Comparison of ENCODE assay signal across 8 mouse cellular contexts in genomic region chr11:97811569-97812362, GRCm38 (mm10). TPM values are rescaled to one million over a fixed set of nuclear protein-coding genes. Genes with fewer than 3 reads are reported as not detected.
A peak's percentile ranks its signal among the peaks of the same experiment; 100 is the strongest.
DNase-seq lines count a peak whose midpoint lies in the region; ATAC-seq and TF ChIP-seq lines count a peak whose summit lies in the region.

No protein-coding gene starts in this region.

- no peak for TF ChIP-seq CTCF in liver, adult 2 months (IDR thresholded peaks at IDR 0.05; ENCODE audit: low read depth, low read length)

- peaks cover 67% of the 10 kb centered on the region for H3K4me1 ChIP-seq in liver, adult 2 months (ENCODE audit: control insufficient read depth, insufficient read depth, low read length)
- H3K4me1 ChIP-seq in hindbrain, embryonic 11.5 days (replicated peaks; ENCODE audit: control insufficient read depth, insufficient read depth, low read length), result peaks cover 37% of the 10 kb centered on the region
- peaks cover 77% of the 10 kb centered on the region for H3K4me1 ChIP-seq in stomach, embryonic 14.5 days (ENCODE audit: control insufficient read depth, insufficient read depth, low read length)

- 9% methylated on average over 13 of the region's 13 CpGs for WGBS in liver, adult 2 months
- WGBS in hindbrain, embryonic 11.5 days, result 28% methylated on average over 12 of the region's 13 CpGs
- 17% methylated on average over 13 of the region's 13 CpGs for WGBS in large intestine, adult 2 months
- WGBS in stomach, embryonic 14.5 days, result 26% methylated on average over 12 of the region's 13 CpGs

- peak overlapping the region; percentile 45 for H3K9ac ChIP-seq in liver, adult 2 months (ENCODE audit: low read depth, low read length)
- H3K9ac ChIP-seq in hindbrain, embryonic 11.5 days (ENCODE audit: low read depth, low read length), result peak overlapping the region; percentile 45; the same call in 1 of the 2 replicates
- no peak overlapping the region for H3K9ac ChIP-seq in stomach, embryonic 14.5 days (replicated peaks; ENCODE audit: low read depth, low read length)

- H3K4me2 ChIP-seq in hindbrain, embryonic 11.5 days (replicated peaks; ENCODE audit: low read depth, low read length), result no peak overlapping the region; the same call in 1 of the 2 replicates
- no peak overlapping the region for H3K4me2 ChIP-seq in stomach, embryonic 14.5 days (replicated peaks; ENCODE audit: low read depth, low read length)

- H3K27me3 ChIP-seq in liver, adult 2 months (ENCODE audit: control insufficient read depth, insufficient read depth, low read length), result no peaks in the 10 kb centered on the region
- no peaks in the 10 kb centered on the region for H3K27me3 ChIP-seq in hindbrain, embryonic 11.5 days (ENCODE audit: control insufficient read depth, insufficient read depth, low read length)
- no peaks in the 10 kb centered on the region for H3K27me3 ChIP-seq in stomach, embryonic 14.5 days (ENCODE audit: control insufficient read depth, insufficient read depth, low read length)

- TF ChIP-seq POLR2A in liver, adult 2 months (IDR thresholded peaks at IDR 0.05; ENCODE audit: extremely low read depth, insufficient read depth, low read length), result 0 out of 2 replicates have a peak, but pooled peaks have one; percentile 33

- peak overlapping the region; percentile 91 for H3K27ac ChIP-seq in liver, adult 2 months (replicated peaks; ENCODE audit: insufficient read depth, low read depth, low read length)
- H3K27ac ChIP-seq in hindbrain, embryonic 11.5 days (ENCODE audit: low read depth, low read length), result peak overlapping the region; percentile 89
- peak overlapping the region; percentile 27; the same call in 1 of the 2 replicates for H3K27ac ChIP-seq in stomach, embryonic 14.5 days (ENCODE audit: low read length)

- peak; percentile 97 for DNase-seq in liver, adult 2 months (ENCODE audit: extremely low read depth, low read depth, low spot score)
- DNase-seq in liver, result no peak
- DNase-seq in hindbrain, embryonic 11.5 days (ENCODE audit: low spot score), result peak; percentile 29
- peak; percentile 75 for DNase-seq in large intestine, adult 2 months (ENCODE audit: low read depth, low spot score)
- DNase-seq in right cerebral cortex, postnatal 4 days, result no peak
- DNase-seq in lung, postnatal 10 days, result no peak
- DNase-seq in thymus, postnatal 10 days (ENCODE audit: low spot score in 2 of 2), result no peak

- no peaks in the 10 kb centered on the region for H3K9me3 ChIP-seq in hindbrain, embryonic 11.5 days (ENCODE audit: control insufficient read depth, low read length)
- no peaks in the 10 kb centered on the region for H3K9me3 ChIP-seq in stomach, embryonic 14.5 days (ENCODE audit: control insufficient read depth, low read depth, low read length)

- H3K36me3 ChIP-seq in liver, adult 2 months (ENCODE audit: control insufficient read depth, insufficient read depth, low read length), result peaks cover 5% of the 10 kb centered on the region; the same call in 1 of the 2 replicates
- 0 out of 2 replicates have a peak, but pooled peaks cover 5% of the 10 kb centered on the region for H3K36me3 ChIP-seq in hindbrain, embryonic 11.5 days (ENCODE audit: control insufficient read depth, insufficient read depth, low read length)
- H3K36me3 ChIP-seq in stomach, embryonic 14.5 days (ENCODE audit: control insufficient read depth, insufficient read depth, low read length), result peaks cover 44% of the 10 kb centered on the region

- peaks cover 20% of the 10 kb centered on the region; the same call in 1 of the 2 replicates for H3K79me2 ChIP-seq in liver, adult 2 months (ENCODE audit: control insufficient read depth, insufficient read depth, low read length)

- no peak overlapping the region for H3K4me3 ChIP-seq in liver, adult 2 months (ENCODE audit: insufficient read depth, low read depth, low read length)
- no peak overlapping the region for H3K4me3 ChIP-seq in hindbrain, embryonic 11.5 days (ENCODE audit: low read depth, low read length)
- H3K4me3 ChIP-seq in stomach, embryonic 14.5 days (ENCODE audit: low read depth, low read length), result no peak overlapping the region

- ATAC-seq in hindbrain, embryonic 11.5 days (ENCODE audit: low FRiP score), result peak; percentile 23
- 0 out of 2 replicates have a peak, but pooled peaks have one; percentile 12 for ATAC-seq in stomach, embryonic 14.5 days (ENCODE audit: insufficient number of reproducible peaks, insufficient read depth, low FRiP score, low read depth)

RNA-seq across cellular contexts. Expression of gene Lasp1, which starts 13.0 kb away (rescaled TPM):
- 23.3 and 33.3 TPM in 2 replicates for total RNA-seq in liver, adult 2 months (2014; rRNA removed)
- polyA plus RNA-seq in liver, adult 2 months (2012; rRNA removed), result 80.5 and 85.4 TPM in 2 replicates
- 45.8 and 61.1 TPM in 2 replicates for polyA plus RNA-seq in hindbrain, embryonic 11.5 days (2014; fragmentation: Nextera tagmentation; extraction: Ambion mirVana)
- 251 and 313 TPM in 2 replicates for polyA plus RNA-seq in large intestine, adult 2 months (2012; rRNA removed)
- 73.2 and 82.0 TPM in 2 replicates for polyA plus RNA-seq in stomach, embryonic 14.5 days (2014; fragmentation: Nextera tagmentation; extraction: Ambion mirVana)

RNA-seq across cellular contexts. Expression of gene B230217C12Rik, which starts 28.8 kb away (rescaled TPM):
- total RNA-seq in liver, adult 2 months (2014; rRNA removed), result 0.09 and 0.27 TPM in 2 replicates
- 0.14 and 0.29 TPM in 2 replicates for polyA plus RNA-seq in liver, adult 2 months (2012; rRNA removed)
- 15.1 TPM in 2 replicates for polyA plus RNA-seq in hindbrain, embryonic 11.5 days (2014; fragmentation: Nextera tagmentation; extraction: Ambion mirVana)
- 1.2 and 1.4 TPM in 2 replicates for polyA plus RNA-seq in large intestine, adult 2 months (2012; rRNA removed)
- 6.4 and 8.3 TPM in 2 replicates for polyA plus RNA-seq in stomach, embryonic 14.5 days (2014; fragmentation: Nextera tagmentation; extraction: Ambion mirVana)

RNA-seq across cellular contexts. Expression of gene Rpl23, which starts 29.5 kb away (rescaled TPM):
- 240 and 283 TPM in 2 replicates for total RNA-seq in liver, adult 2 months (2014; rRNA removed)
- 68.5 and 71.4 TPM in 2 replicates for polyA plus RNA-seq in liver, adult 2 months (2012; rRNA removed)
- polyA plus RNA-seq in hindbrain, embryonic 11.5 days (2014; fragmentation: Nextera tagmentation; extraction: Ambion mirVana), result 437 and 458 TPM in 2 replicates
- 115 and 147 TPM in 2 replicates for polyA plus RNA-seq in large intestine, adult 2 months (2012; rRNA removed)
- 774 and 780 TPM in 2 replicates for polyA plus RNA-seq in stomach, embryonic 14.5 days (2014; fragmentation: Nextera tagmentation; extraction: Ambion mirVana)

RNA-seq across cellular contexts. Expression of gene 1700001P01Rik, which starts 36.0 kb away (rescaled TPM):
- total RNA-seq in liver, adult 2 months (2014; rRNA removed), result not detected in 2 replicates
- not detected in 2 replicates for polyA plus RNA-seq in liver, adult 2 months (2012; rRNA removed)
- 0.39 and 0.60 TPM in 2 replicates for polyA plus RNA-seq in hindbrain, embryonic 11.5 days (2014; fragmentation: Nextera tagmentation; extraction: Ambion mirVana)
- polyA plus RNA-seq in large intestine, adult 2 months (2012; rRNA removed), result 0.22 TPM in 1 of 2 replicates, not detected in the other
- 0.43 and 0.59 TPM in 2 replicates for polyA plus RNA-seq in stomach, embryonic 14.5 days (2014; fragmentation: Nextera tagmentation; extraction: Ambion mirVana)

RNA-seq across cellular contexts. Expression of gene Cwc25, which starts 45.4 kb away (rescaled TPM):
- total RNA-seq in liver, adult 2 months (2014; rRNA removed), result 5.8 and 6.8 TPM in 2 replicates
- polyA plus RNA-seq in liver, adult 2 months (2012; rRNA removed), result 6.2 and 6.3 TPM in 2 replicates
- 13.1 and 17.0 TPM in 2 replicates for polyA plus RNA-seq in hindbrain, embryonic 11.5 days (2014; fragmentation: Nextera tagmentation; extraction: Ambion mirVana)
- 5.1 and 7.0 TPM in 2 replicates for polyA plus RNA-seq in large intestine, adult 2 months (2012; rRNA removed)
- 14.2 and 16.8 TPM in 2 replicates for polyA plus RNA-seq in stomach, embryonic 14.5 days (2014; fragmentation: Nextera tagmentation; extraction: Ambion mirVana)

Comparison
In these comparisons a context has a peak if more than half of its experiments do, and no peak if none do; other contexts are left out.
1. DNase-seq: peak in liver, adult 2 months (single experiment), hindbrain, embryonic 11.5 days (single experiment) and large intestine, adult 2 months (single experiment); none in liver (single experiment), right cerebral cortex, postnatal 4 days (single experiment), lung, postnatal 10 days (single experiment) and thymus, postnatal 10 days (0 of 2).
2. H3K27ac ChIP-seq: peak in every context shown above with its lines; median percentile 91 in liver, adult 2 months; 89 in hindbrain, embryonic 11.5 days; 27 in stomach, embryonic 14.5 days.